Mouse (Mus musculus): ENCODE data around the gene 1700028J19Rik. TPM values are rescaled to one million over a fixed set of nuclear protein-coding genes. Genes with fewer than 3 reads are reported as not detected.

Gene 1700028J19Rik
- total and polyA plus RNA-seq, 3 experiments: 0.62 to 1.2 TPM; not detected in 1

DNA sequence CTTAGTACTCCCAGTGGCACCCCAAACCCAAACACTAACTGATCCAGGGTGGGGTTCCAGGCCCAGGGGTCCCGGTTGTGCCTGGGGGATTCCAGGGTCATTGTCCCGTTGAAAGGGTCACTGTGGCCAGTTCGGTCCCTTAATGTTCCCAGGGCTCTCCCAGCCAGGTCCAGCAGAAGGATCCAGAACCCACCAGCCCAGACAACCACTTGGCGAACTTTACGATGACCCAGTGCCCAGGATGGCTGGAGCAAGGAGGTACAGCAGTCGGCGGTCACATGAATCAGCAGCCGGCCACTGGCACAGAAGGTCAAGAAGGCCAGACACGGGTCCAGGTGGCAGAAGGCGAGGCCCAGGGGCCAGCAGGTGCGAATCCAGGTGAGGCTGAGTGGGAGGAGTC is 21.6 kb upstream of the 1700028J19Rik start:
- Histone ChIP-seq H3K4me3 (ENCODE audit: control insufficient read depth in 1 of 2, insufficient read depth in 1 of 2, low read depth in 2 of 2, low read length in 2 of 2) (no peak overlapping the region), H3K27me3 (ENCODE audit: control insufficient read depth in 1 of 2, insufficient read depth in 2 of 2, low read length in 2 of 2) (no peaks in the 10 kb centered on the region)

DNA sequence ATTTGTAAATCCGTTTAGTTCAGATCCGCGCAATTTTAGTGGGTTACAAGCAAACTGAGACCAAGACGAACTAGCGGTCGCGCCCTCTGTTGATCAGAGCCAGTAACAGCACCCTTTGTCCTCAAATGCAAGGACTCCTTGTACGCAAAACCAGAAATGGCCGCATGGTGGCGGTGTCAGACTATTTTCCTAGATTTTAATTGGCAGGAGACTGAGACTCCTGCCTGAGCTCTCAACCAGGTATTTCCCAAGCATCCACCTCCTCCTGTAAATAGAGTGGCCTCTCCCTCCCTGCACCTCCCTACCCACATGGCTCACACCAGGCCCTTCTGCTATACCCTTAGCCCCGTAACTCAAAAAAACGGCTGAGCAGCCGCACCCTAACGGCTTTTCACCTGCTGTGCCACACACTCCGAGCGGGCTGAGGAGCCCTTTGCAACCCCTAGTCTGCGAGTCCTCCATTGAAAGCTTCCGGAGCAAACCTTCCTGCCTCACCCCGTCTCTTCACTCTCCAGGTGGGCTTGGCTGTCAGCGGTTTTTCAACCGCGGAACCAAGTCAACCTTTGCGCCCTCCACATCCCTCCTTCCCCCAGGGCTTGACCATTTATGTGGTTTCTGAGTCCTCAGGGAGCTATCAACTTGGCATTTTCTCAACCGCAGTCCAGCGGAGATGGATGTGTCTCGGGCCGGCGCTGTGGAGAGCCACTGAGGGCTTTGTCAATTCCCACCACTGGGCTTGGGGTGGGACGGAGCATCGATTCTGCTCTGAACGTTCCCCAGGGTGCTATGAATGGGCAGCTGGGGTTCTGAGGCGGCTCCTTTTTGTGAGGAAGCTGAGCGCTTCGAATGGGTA is 16.5 kb upstream of the 1700028J19Rik start:
- Histone ChIP-seq H3K9ac (ENCODE audit: control insufficient read depth, low read depth, low read length, poor library complexity, severe bottlenecking) (no peak overlapping the region), H3K79me2 (ENCODE audit: control insufficient read depth, insufficient read depth, low read length, poor library complexity) (no peaks in the 10 kb centered on the region)
- 0 out of 2 replicates have a peak, but pooled peaks have one; percentile 27 for TF ChIP-seq RCOR1 (IDR thresholded peaks at IDR 0.05; ENCODE audit: low read depth, low read length)
- no peak for TF ChIP-seq MXI1 (IDR thresholded peaks at IDR 0.05; ENCODE audit: low read depth, low read length)
- no peak for TF ChIP-seq MYC (IDR thresholded peaks at IDR 0.05; ENCODE audit: low read depth, low read length)
- no peak for TF ChIP-seq ZMIZ1 (IDR thresholded peaks at IDR 0.05; ENCODE audit: low read depth, low read length)
- TF ChIP-seq EP300 (IDR thresholded peaks at IDR 0.05; ENCODE audit: low read depth in 1 of 2, low read length in 2 of 2): no peak
- peak; percentile 88 for TF ChIP-seq RAD21 (IDR thresholded peaks at IDR 0.05; ENCODE audit: low read depth, low read length)
- TF ChIP-seq E2F4 (IDR thresholded peaks at IDR 0.05; ENCODE audit: borderline replicate concordance, low read depth, low read length): no peak
- TF ChIP-seq MAX (IDR thresholded peaks at IDR 0.05; ENCODE audit: low read length): no peak
- no peak for TF ChIP-seq GATA1 (IDR thresholded peaks at IDR 0.05; ENCODE audit: low read depth, low read length)
- TF ChIP-seq ZNF384 (IDR thresholded peaks at IDR 0.05; ENCODE audit: low read depth, low read length): no peak
- no peak for TF ChIP-seq TAL1 (IDR thresholded peaks at IDR 0.05; ENCODE audit: low read length)
- peak; percentile 95 for TF ChIP-seq SMC3 (IDR thresholded peaks at IDR 0.05; ENCODE audit: low read depth, low read length)
- TF ChIP-seq BHLHE40 (IDR thresholded peaks at IDR 0.05; ENCODE audit: borderline replicate concordance, low read depth, low read length): no peak
- TF ChIP-seq POLR2A (IDR thresholded peaks at IDR 0.05; ENCODE audit: control insufficient read depth in 1 of 2, insufficient read depth in 1 of 2, low read depth in 1 of 2, low read length in 2 of 2, poor library complexity in 1 of 2): no peak
- no peak for TF ChIP-seq MYB (IDR thresholded peaks at IDR 0.05; ENCODE audit: low read depth, low read length)
- TF ChIP-seq ELF1 (IDR thresholded peaks at IDR 0.05; ENCODE audit: low read depth, low read length): no peak
- no peak for TF ChIP-seq KAT2A (conservative IDR thresholded peaks at IDR 0.05; ENCODE audit: low read depth, low read length)
- TF ChIP-seq GABPA (IDR thresholded peaks at IDR 0.05; ENCODE audit: low read depth, low read length): no peak
- TF ChIP-seq USF2 (IDR thresholded peaks at IDR 0.05; ENCODE audit: borderline replicate concordance in 1 of 2, insufficient read depth in 1 of 2, low read depth in 1 of 2, low read length in 2 of 2): no peak
- TF ChIP-seq JUND (IDR thresholded peaks at IDR 0.05; ENCODE audit: low read depth, low read length): no peak
- TF ChIP-seq POLR2AphosphoS5 (IDR thresholded peaks at IDR 0.05; ENCODE audit: borderline replicate concordance, low read depth, low read length): no peak
- no peak for TF ChIP-seq UBTF (IDR thresholded peaks at IDR 0.05; ENCODE audit: borderline replicate concordance, insufficient read depth, low read depth, low read length)
- TF ChIP-seq TCF12 (IDR thresholded peaks at IDR 0.05; ENCODE audit: low read depth, low read length): no peak
- TF ChIP-seq CHD1 (IDR thresholded peaks at IDR 0.05; ENCODE audit: low read depth, low read length): no peak
- TF ChIP-seq MAFK (IDR thresholded peaks at IDR 0.05; ENCODE audit: borderline replicate concordance, low read depth, low read length): no peak
- TF ChIP-seq ZC3H11A (IDR thresholded peaks at IDR 0.05; ENCODE audit: low read depth, low read length): peak; percentile 91
- no peak for TF ChIP-seq CHD2 (IDR thresholded peaks at IDR 0.05; ENCODE audit: low read length)
- peak; percentile 39; the same call in 1 of the 2 replicates for TF ChIP-seq SIN3A (IDR thresholded peaks at IDR 0.05; ENCODE audit: low read length)
- TF ChIP-seq ETS1 (IDR thresholded peaks at IDR 0.05; ENCODE audit: low read depth, low read length): no peak

More for the DNA sequence above, 21.6 kb upstream of the 1700028J19Rik start:
- no peaks in the 10 kb centered on the region for H3K4me1 ChIP-seq (ENCODE audit: control insufficient read depth in 1 of 2, insufficient read depth in 2 of 2, low read length in 2 of 2)
- TF ChIP-seq EP300 (IDR thresholded peaks at IDR 0.05; ENCODE audit: low read depth in 1 of 2, low read length in 2 of 2) (no peak), TCF12 (IDR thresholded peaks at IDR 0.05; ENCODE audit: low read depth, low read length) (no peak), SIN3A (IDR thresholded peaks at IDR 0.05; ENCODE audit: low read length) (no peak), NRF1 (IDR thresholded peaks at IDR 0.05; ENCODE audit: insufficient read depth, low read depth, low read length, poor library complexity, severe bottlenecking) (no peak)
- H3K27ac ChIP-seq (ENCODE audit: control insufficient read depth, low read depth, low read length): no peak overlapping the region
- no peak overlapping the region for H3K9ac ChIP-seq (ENCODE audit: control insufficient read depth, low read depth, low read length, poor library complexity, severe bottlenecking)
- no peak for DNase-seq (ENCODE audit: low read depth, low spot score)
- no peaks in the 10 kb centered on the region for H3K9me3 ChIP-seq (replicated peaks; ENCODE audit: insufficient read depth, low read length)
- no peaks in the 10 kb centered on the region for H3K36me3 ChIP-seq (ENCODE audit: control insufficient read depth in 1 of 2, insufficient read depth in 2 of 2, low read length in 2 of 2)
- H3K79me2 ChIP-seq (ENCODE audit: control insufficient read depth, insufficient read depth, low read length, poor library complexity): no peaks in the 10 kb centered on the region

More for the DNA sequence above, 16.5 kb upstream of the 1700028J19Rik start:
- Histone ChIP-seq H3K9me3 (replicated peaks; ENCODE audit: insufficient read depth, low read length) (no peaks in the 10 kb centered on the region), H3K4me3 (ENCODE audit: control insufficient read depth in 1 of 2, insufficient read depth in 1 of 2, low read depth in 2 of 2, low read length in 2 of 2) (no peak overlapping the region), H3K27me3 (ENCODE audit: control insufficient read depth in 1 of 2, insufficient read depth in 2 of 2, low read length in 2 of 2) (no peaks in the 10 kb centered on the region), H3K36me3 (ENCODE audit: control insufficient read depth in 1 of 2, insufficient read depth in 2 of 2, low read length in 2 of 2) (no peaks in the 10 kb centered on the region), H3K27ac (ENCODE audit: control insufficient read depth, low read depth, low read length) (no peak overlapping the region), H3K4me1 (ENCODE audit: control insufficient read depth in 1 of 2, insufficient read depth in 2 of 2, low read length in 2 of 2) (no peaks in the 10 kb centered on the region)
- DNase-seq (ENCODE audit: low read depth, low spot score): peak; percentile 88

Measured in MEL (cell line).